Mouse (Mus musculus) bone marrow macrophage, adult 2 months (primary cell): ENCODE results near the gene Zmym6.

ENCODE experiments used
- CTCF ChIP-seq: IDR thresholded peaks from 2 replicates; pipeline ENCODE4 v1.5.1; 2012; ENCODE audit warnings: low read depth, mild to moderate bottlenecking, low read length, moderate library complexity
- POLR2A ChIP-seq: IDR thresholded peaks from 2 replicates; pipeline ENCODE4 v1.6.1; 2012; ENCODE audit warnings: mild to moderate bottlenecking, low read depth, low read length, borderline replicate concordance

- TF ChIP-seq POLR2A: no peak
- no peak for TF ChIP-seq CTCF
Observed at GRCm38 (mm10) chr4:127038828-127039349, 38.3 kb upstream of the Zmym6 start.
